Mouse (Mus musculus) c-Kit-positive CD71-positive TER-119-positive erythroid progenitor cells, embryonic 14.5 days (primary cell): Measurements from ENCODE around the gene Cdrt4.

Source experiments
- DNase-seq: peaks from one replicate; pipeline ENCODE4 v3.0.0-alpha.2; 2013; ENCODE audit warnings: low spot score

Gene Cdrt4

DNA sequence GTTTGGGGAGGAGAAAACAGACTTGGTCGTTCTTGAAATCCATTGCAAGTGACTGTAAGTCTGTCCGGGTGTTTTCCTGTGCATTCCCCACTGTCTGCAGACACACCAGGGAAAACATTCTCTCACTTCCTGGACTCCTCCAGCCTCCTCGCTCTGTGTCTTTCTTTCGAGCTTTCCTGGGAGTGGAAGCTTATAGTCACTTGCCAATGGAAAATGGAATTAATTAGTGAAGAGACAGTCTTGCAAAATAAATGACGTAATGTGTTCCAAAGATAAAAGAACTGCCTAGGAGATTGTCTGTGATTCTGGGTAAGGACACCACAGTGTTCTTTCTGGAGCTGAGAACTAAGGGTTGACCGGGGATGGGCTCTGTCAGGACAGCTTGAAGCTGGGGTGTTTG is 7.5 kb upstream of the Cdrt4 start:
- no peak for DNase-seq

DNA sequence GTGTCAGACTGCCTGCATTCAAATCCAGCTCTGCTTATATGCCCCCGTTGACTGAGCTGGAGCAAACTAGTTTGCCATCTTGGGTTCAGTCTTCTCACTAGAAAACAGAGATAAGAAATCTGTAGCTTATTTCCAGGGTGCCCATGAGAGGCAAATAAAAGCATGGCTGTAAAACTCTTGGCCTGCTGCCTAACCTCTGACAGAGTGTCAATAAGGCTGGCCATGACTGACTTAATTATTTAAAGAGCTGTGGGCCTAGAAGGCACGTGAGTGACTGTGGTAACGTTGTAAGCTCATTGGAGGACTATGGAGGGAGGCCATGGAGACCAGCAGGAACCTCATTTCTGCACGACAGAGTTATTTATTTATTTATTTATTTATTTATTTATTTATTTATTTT is 5.5 kb upstream of the Cdrt4 start:
- DNase-seq: no peak

- DNase-seq: no peak
Measured at GRCm38 (mm10) chr11:62949548-62949947, 1.4 kb upstream of the Cdrt4 start.

DNA sequence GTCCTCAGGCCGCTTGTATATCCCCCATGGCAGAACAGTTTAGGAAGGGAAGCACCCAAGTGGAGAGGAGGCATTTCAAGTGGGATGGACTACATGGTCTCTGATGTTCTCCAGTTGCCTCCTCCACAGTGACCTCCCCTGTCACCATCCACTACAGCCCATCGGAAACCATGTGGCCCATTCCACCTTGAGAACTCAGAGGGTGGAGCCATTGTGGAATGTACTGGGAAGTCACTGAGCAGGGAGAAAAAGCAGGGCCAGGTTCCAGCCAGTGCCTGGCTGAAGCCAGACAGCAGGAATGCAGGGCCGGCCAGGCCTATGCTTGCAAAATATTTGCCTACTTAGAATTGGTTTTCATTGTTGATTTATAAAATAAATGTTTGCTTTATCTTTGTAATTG is 3.8 kb downstream of the Cdrt4 start:
- no peak for DNase-seq

- no peak for DNase-seq
Measured at GRCm38 (mm10) chr11:62955186-62955585, 4.2 kb downstream of the Cdrt4 start.

DNA sequence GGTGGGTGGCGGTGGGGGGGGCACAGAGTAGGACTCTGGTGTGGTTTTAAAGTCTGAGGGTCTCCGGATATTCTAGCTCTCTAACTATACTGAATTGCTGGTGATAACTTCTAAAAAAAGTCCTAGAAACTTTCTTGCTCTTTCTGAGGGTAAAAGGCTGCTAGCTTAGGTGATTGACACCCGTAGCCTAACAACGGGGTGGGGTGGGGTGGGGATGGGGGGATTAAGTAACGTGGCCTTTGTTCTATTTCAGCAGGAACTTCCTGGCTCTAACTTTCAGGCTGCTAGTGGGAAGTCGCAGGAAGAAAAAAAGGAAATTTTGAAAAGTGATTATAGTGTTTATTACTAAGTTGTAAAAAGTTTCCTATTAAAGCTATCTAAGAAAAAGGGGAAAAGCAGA is 4.8 kb downstream of the Cdrt4 start:
- no peak for DNase-seq

DNA sequence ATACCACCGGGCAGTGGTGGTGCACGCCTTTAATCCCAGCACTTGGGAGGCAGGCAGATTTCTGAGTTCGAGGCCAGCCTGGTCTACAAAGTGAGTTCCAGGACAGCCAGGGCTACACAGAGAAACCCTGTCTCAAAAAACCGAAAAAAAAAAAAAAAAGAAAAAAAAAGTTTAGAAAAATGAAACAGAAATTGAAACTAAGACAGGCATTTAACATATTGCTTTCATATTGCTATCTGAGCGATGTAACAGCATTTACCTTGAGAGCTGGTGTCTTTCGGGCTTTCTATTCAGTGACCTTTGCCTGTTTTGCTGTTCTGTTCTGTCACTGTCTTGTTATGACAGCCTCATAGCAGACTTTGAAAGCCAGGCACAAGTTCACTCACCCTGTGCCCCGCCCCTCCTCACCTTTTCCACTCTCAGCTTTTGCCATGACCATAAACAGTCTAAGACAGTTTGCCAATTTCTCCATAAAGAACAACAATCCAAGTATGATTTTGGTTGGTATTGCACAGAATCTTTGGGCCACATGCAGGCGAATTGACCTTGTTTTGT is 6.7 kb downstream of the Cdrt4 start:
- no peak for DNase-seq

DNA sequence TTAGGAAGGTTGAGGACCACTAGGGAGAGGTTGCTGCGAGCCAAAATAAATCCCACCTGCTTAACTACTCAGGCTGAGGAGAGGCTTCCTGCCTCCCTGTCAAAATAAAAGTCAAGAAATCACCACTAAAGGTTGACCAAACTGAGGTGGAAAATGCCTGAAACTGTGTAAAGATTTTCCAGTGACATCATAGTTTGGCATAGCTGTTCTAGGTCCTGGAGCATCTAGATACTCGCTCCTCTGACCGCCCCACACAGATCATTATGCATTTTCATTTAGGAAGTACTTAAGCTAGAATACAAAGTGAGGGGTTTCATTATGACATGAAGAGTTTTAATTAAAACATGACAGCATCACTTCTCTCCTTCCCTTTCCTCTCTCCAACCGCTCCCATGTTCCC is 12.3 kb downstream of the Cdrt4 start:
- DNase-seq: no peak

- no peak for DNase-seq
Measured at GRCm38 (mm10) chr11:62966424-62966764, 15.4 kb downstream of the Cdrt4 start.

DNA sequence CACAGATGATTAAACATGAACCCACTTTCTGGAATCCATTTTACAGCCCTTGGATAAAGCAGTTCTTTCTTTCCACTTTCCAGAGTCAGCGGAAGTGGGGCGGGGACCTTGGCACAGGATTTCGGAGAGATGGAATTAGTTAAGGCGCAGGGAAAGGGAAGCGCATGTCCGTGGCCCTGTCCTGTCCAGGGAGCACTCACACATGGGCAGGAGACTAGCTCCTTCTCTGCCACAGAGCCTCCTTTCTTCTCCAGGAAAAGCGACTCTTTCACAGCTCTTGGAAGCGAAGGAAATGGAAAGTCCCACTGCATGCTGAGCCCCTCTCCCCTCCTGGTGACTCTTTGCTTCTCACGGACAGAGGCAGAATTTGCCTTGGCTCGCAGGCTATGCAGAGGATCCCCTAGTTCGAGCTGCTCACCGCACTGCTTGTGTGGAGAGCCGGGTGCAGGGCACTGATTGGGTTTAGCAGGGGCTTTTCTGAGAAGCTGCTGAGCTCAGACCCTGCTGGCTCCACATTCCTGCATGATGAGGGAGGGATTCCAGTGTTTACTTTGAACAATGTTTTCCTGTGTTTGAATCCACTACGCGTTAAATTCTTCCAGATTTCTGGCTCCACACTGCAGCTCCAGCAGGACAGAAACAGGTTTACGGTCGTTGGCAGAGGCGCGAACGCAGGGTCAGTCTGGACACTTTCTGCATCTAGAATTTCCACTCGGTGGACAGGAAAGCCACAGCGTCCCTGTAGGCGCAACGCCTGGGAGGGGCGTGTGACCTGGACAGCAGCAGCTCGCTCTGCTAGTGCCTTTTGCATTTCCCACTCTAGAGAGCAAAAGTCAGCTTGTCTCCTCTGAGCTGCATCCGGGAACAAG is 16.0 kb downstream of the Cdrt4 start:
- no peak for DNase-seq

GRCm38 (mm10) chr11:62977176-62977575 is 26.2 kb downstream of the Cdrt4 start:
- DNase-seq: no peak

- DNase-seq: no peak
Measured at GRCm38 (mm10) chr11:62978886-62979285, 27.9 kb downstream of the Cdrt4 start.

GRCm38 (mm10) chr11:62981729-62982128 is 30.7 kb downstream of the Cdrt4 start:
- no peak for DNase-seq

DNA sequence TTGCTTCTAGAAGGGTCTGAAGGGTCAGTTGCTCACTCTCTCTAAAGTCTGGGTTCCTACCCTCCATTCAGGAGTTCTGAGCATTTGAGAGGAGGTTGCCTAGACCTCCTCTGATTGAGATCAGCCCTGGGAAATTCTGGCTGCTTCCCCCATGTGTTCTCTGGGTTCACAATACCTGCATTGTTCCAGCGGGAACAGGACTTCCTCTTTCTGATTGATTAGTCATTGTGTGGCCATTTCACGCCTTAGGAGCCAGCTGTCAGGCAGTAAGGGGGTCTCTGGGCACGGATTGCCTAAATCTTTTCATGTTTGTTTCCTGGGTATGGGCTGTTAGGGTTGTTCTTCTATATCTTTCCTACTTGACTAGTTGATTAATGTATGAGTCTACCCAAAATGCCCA is 32.8 kb downstream of the Cdrt4 start:
- DNase-seq: no peak

GRCm38 (mm10) chr11:62984365-62984764 is 33.4 kb downstream of the Cdrt4 start:
- DNase-seq: no peak

- no peak for DNase-seq
Measured at GRCm38 (mm10) chr11:62985075-62985474, 34.1 kb downstream of the Cdrt4 start.

DNA sequence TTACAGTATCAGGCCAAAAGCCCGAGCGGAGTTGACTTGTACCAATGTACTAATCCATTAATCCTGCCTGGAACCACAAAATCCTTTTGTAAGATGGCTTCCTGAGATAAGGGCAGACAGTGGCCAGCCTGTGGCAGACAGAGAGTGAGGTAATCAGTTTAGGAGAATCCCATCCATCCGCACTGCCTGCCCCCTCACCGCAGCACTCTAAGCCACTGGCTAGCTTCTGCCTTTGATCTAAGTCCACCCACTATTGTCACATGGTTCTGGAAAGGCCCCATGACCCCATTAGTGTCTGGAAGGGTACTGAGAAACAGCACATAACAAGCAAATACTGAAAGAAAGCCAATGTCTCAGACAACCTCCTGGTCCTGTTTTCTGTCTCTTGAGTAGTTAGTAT is 35.6 kb downstream of the Cdrt4 start:
- no peak for DNase-seq

DNA sequence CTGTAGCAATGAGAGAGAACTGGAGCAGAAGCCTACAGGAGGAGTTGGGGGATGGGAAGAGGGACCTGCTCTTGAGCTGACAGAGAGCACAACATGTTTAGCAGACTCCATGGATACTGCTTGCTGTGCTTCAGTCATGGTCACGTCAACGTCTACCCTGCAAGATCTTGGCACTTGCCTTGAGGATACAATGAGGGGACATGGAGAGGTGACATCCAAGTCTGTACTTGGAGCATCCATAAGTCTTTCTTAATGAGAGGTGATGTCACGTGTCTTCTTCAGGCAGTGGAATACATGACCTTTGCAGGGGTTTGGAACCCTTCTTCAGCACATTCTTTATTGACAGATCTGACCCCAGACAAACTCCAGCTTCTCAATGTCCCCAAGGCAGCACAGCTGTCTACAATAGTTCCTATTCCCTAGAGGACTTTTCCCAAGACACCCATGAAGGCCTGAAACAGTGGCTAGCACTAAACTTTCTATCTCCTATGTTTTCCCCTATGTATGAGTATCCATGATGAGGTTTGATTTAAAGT is 39.2 kb downstream of the Cdrt4 start:
- no peak for DNase-seq

GRCm38 (mm10) chr11:62990811-62991210 is 39.8 kb downstream of the Cdrt4 start:
- no peak for DNase-seq

DNA sequence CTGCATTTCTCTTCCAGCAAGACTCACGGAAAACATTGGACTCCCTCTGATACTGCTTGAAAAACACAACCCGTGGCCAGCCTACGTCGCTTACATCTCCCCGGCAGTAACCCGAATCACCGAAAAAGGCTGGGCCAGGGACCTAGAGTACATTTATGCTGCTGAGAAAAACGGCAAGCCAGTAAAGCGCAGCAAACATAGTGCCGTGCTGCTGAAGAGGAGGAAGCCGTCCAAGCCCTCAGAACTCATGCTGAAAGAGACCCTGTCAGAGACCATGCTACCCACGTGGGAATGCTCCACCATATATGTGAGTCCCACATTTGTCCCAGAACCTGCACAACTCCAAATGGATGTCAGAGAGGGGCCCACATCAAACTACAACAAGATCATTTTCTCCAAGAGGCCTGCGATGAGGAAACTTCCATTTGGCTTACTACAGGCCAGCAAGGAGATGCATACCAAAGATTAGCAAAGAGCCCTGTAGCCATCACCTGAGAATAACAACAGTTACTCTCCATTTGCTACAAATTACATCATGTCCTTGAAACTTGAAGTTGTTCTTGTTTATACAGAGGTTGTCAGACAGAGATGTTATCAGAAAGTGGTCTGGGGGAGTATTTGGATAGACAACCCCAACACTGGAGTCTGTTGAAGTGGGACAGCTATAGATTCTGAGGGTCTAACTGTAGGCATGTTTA is 41.7 kb downstream of the Cdrt4 start:
- no peak for DNase-seq

DNA sequence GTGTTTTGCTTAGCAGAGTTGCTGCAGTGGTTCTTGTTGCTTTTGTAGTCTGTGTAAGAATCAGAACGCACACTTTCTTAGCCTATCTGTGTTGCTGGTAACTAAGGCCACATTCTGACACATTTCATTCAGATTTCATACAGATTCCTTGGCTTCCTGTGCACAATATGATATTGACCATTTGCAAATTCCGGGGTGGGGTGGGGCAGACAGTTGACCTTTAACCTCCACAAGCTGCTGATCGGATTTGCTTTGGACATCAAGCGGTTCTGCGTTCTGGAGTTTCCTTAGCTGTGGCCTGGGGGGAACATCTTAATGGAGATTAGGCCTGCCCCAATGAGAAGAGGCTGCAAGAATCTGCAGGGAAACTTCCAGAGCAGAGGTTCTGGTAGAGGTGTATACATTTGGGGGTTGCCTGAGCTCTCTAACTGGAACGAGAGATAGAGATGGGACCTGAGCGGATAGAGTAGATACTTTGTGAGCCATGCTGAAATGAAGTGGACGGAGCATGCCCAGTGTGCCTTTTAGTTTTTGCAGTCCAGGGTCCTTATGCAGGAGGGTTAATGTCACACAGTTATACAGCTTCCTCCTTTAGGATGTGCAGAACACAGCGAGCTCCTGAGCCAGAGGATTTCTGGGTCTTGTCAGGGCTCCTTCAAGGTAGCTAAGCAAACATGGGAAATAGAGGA is 44.2 kb downstream of the Cdrt4 start:
- DNase-seq: no peak

GRCm38 (mm10) chr11:62995755-62996521 is 44.9 kb downstream of the Cdrt4 start:
- no peak for DNase-seq
